Mouse (Mus musculus) urinary bladder, postnatal 25 days (tissue): ENCODE data around the gene Brca1.
"Not testable (repeated sequence)": the region's sequence is repeated elsewhere in the genome, so short reads cannot be mapped to it uniquely, and the experiment has no call there.

Experiments used
- DNase-seq: peaks from one replicate; pipeline ENCODE4 v3.0.0; 2022; ENCODE audit warnings: low spot score

Gene Brca1

GRCm38 (mm10) chr11:101551751-101552475 is at the start of gene Brca1, which contains the start of gene Nbr1:
Brca1 (minus strand) TSS chr11:101551955.
Nbr1 (plus strand) TSS chr11:101552149.
- peak; percentile 88 for DNase-seq

GRCm38 (mm10) chr11:101599156-101599555 is 47.4 kb upstream of the Brca1 start, which contains the start of gene Gm11634:
Gm11634 (minus strand) TSS chr11:101599256.
- DNase-seq, result no peak

GRCm38 (mm10) chr11:101589989-101590624 is 38.4 kb upstream of the Brca1 start:
- DNase-seq, result no peak

GRCm38 (mm10) chr11:101589444-101589843 is 37.7 kb upstream of the Brca1 start:
- DNase-seq, result peak; percentile 57

- DNase-seq, result no peak
Measured at GRCm38 (mm10) chr11:101588868-101589267, 37.1 kb upstream of the Brca1 start.

DNA sequence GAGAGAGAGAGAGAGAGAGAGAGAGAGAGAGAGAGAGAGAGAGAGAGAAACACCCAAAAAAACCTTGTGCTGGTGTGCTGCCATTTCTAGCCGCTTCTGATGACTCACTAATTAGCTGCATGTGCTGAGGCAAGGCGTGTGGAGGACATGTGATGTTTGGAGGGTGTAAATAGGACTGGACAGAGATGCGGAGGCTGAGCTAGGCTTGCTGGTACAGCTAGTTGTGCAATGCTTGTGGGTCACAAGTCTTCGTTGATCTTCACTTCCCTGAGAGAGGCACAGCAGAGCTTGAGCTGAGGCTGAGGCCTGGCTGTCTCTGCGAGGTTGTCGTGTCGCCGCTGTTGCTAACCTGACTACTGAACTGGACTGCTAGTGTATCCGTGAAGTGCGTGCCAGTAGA is 35.9 kb upstream of the Brca1 start:
- DNase-seq, result no peak

- DNase-seq, result no peak
Measured at GRCm38 (mm10) chr11:101585805-101586204, 34.0 kb upstream of the Brca1 start.

DNA sequence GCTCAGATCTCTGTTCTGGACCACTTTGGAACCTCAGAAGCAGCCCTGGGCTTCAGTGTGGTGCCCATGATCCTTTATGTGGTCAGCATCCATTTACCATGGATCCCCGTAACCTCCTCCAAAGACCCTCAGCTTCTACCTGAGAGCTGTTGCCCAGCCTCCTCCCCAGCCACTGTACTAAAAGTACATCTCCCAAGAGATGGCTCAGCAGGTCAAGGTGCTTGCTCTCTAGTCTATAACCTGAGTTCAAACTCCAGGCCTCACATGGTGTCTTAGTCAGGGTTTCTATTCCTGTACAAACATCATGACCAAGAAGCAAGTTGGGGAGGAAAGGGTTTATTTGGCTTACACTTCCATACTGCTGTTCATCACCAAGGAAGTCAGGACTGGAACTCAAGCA is 33.3 kb upstream of the Brca1 start:
- DNase-seq, result not testable (repeated sequence)

DNA sequence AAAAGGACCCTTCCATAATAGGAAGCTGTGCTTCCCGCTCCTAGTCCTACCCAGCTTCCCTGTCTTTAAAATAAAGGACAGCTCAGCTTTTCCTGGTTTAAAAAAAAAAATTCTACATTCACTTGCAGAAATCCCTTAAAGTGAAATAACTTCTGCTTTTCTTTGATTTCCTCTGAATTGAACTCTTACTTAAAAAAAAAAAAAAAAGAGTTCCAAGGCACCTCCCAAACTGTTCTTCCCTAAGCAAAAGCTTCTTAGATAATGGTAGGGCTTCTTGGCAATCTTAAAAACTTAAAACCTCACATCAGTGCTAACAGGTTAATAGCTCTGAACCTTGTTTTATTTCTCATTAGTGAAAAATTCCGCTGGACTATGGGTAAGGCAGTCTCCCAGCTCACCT is 31.4 kb upstream of the Brca1 start:
- DNase-seq, result no peak

- DNase-seq, result peak; percentile 59
Measured at GRCm38 (mm10) chr11:101582054-101583035, 30.6 kb upstream of the Brca1 start, which contains the start of gene Tmem106a. Tmem106a (plus strand) TSS chr11:101582242.

DNA sequence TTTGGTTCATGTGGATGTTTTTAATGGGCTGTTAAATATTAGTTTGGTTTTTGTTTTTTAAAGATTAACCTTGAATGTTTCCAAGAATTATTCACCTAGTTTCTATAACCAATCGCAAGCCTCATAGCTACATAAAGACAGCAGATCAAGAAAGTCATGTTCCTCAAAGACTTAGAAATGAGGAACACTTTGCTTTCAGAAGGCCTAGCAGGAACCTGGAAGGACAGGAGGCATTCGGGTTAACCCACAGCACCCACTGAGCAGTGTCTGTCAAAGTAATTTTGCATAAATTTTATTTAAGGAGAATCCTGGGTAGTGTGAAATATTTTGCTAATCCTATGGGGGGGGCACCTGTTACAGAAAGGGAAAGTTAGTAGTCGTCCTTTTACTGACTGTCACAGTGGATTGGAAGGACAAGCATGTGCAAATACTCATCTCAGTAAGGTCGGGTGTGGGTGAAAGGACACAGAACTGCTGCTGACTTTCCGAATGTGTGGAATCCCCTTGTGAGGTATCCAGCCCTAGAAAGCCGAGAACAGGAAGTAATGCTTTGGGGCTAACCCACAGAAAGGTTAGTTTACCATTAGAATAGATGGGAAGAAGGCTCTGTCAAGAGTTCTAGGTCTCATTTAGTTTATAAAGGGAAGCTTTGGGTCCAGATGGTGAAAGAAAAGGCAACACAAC is 29.5 kb upstream of the Brca1 start:
- DNase-seq, result no peak

DNA sequence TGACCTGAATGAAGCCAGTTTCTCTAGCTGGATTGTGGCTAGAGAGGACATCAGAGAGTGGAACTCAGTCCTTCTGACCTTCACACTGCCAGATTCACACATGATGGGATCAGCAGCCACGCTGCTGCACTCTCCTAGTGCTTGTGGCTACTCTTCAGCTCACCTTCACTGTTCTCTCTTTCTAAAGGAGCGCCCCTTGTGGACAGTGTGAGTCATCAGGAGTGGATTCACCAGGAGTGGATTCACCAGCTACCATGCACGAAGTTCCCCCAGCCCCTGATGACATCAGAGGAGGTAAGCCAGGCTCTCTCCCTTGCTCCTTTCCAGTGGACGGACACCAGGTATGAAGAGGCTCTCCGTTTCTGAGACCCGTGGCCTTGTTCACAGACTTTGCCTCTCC is 24.4 kb upstream of the Brca1 start:
- DNase-seq, result no peak

DNA sequence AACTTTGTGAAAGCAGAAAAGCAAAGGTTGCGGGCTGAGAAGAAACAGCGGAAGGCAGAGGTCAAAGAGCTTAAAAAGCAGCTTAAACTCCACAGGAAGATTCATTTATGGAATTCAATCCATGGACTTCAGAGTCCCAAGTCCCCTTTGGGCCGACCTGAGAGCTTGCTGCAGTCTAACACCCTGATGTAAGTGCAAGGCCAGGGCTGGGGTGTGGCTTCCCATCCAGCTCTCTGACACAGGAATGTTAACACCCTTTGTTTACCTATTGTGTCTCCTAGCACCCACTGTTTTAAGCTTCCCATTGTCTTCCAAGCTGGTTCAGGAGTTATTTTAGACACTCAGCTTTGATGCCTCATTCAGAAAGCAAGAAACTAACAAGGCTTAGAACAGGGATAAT is 16.7 kb upstream of the Brca1 start:
- DNase-seq, result no peak

GRCm38 (mm10) chr11:101562391-101562790 is 10.6 kb upstream of the Brca1 start:
- peak; percentile 24 for DNase-seq

DNA sequence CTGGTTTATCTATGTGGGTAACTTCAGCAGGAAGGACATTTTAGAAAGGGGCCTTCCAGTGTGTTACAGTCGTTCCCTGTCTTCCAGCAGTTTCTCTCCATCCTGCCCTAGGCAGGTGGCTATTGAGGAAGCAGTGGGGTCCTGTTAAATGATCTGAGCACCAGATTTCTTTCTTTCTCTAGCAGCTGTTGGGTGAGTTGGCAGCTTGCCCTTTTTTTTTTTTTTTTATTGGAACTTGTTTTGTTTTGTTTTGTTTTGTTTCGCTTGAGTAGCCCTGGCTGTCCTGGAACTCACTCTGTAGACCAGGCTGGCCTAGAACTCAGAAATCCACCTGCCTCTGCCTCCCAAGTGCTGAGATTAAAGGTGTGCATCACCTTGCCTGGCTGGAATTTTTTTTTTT is 5.2 kb upstream of the Brca1 start:
- no peak for DNase-seq

GRCm38 (mm10) chr11:101556541-101556940 is 4.8 kb upstream of the Brca1 start:
- DNase-seq, result no peak

DNA sequence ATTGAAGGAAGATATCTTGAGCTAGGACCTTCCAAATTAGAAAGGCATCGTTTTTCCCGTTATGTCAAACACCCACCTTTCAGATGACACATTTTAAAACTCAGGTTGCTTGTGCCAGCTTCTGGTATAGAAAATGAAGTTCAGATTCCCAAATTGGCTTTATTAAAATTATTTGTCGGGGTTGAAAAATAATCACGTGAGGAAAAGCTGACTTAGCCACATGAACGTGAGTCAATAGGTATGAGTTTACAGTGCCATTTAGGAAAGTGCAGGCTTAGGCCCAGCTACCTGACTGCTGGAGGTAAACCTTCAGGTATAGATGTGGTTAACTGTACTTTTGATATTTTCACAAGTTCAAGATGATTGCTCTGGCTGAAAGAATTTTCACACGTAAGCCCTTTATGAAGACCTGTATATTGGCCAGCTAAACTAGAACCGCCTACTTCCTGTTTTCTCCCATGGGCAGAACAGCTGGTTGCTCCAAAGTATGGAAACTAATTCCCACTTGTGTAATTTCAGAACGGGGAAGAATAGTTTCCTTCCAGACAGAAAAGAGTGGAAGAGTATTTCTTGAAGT is 1.7 kb upstream of the Brca1 start:
- DNase-seq, result no peak

- peak; percentile 78 for DNase-seq
Measured at GRCm38 (mm10) chr11:101552476-101553300, 933 bp upstream of the Brca1 start.

DNA sequence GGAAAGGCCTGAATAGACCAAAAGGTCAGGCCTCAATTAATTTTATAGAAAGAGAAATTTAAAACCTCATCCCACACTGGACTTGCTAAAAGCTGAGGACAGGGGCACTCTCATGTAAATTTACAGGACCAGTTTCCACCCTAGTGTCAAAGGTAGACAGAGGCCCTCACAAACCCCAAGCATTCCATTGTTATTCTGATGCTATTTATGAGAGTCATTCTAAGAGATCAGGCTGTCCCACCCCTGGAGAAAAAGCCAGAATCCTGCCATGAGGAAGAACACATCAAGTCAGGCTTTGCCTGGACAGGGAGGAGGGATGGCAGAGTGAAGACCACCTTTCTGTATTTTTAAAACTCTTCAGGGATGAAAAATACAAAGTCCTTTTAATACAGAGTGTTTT is 3.2 kb downstream of the Brca1 start:
- DNase-seq, result no peak

DNA sequence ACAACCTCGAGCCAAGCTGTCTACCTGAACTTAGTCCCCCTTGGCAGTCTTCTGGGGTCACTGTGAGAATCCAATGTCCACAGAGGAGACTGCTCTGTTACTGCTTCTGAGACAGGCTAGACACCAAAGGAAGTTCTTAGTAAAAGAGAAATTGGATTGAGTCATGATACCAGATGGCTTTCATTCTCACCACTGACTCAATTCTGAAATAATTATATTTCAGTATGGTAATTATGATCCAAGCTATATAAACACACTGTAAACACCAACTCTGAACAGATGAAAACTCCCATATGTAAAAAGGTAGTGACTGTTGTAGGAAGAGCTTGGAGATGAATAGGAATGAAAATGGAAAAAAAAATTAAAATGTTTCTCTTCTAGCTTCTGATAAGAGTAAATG is 7.6 kb downstream of the Brca1 start:
- DNase-seq, result no peak
